Mouse (Mus musculus) hindbrain, postnatal 0 days (tissue): ENCODE results near the gene Myo1a. TPM values are rescaled to one million over a fixed set of nuclear protein-coding genes. Genes with fewer than 3 reads are reported as not detected.

ENCODE experiments used
- ATAC-seq: fragments of 200-750 bp; cut with Nextera tagmentation; 2 replicates; pipeline ENCODE4 v1.8.0; 2017; ENCODE audit warnings: mild to moderate bottlenecking, moderate TSS enrichment, moderate library complexity
- DNase-seq: peaks from one replicate; pipeline ENCODE4 v3.0.0-alpha.2; 2015; ENCODE audit warnings: low spot score
- H3K27ac ChIP-seq: fragments of 300-500 bp; sonication (generic); 2 replicates; pipeline ENCODE4 v1.5.1; 2014; ENCODE audit warnings: mild to moderate bottlenecking
- H3K27me3 ChIP-seq: fragments of 300-500 bp; sonication (generic); 2 replicates; pipeline ENCODE4 v1.6.1; 2014; ENCODE audit warnings: low read length, mixed read lengths; ENCODE audit not compliant: insufficient read depth
- H3K36me3 ChIP-seq: fragments of 300-500 bp; sonication (generic); 2 replicates; pipeline ENCODE4 v1.6.1; 2014; ENCODE audit warnings: low read length, mixed read lengths; ENCODE audit not compliant: insufficient read depth
- H3K4me1 ChIP-seq: fragments of 300-500 bp; sonication (generic); 2 replicates; pipeline ENCODE4 v1.6.1; 2014; ENCODE audit warnings: antibody characterized with exemption, low read length, mixed read lengths; ENCODE audit not compliant: insufficient read depth
- H3K4me2 ChIP-seq: fragments of 300-500 bp; sonication (generic); 2 replicates; pipeline ENCODE4 v1.6.1; 2014; ENCODE audit warnings: low read depth, mild to moderate bottlenecking, low read length, moderate library complexity, mixed read lengths
- H3K4me3 ChIP-seq: fragments of 300-500 bp; sonication (generic); 2 replicates; pipeline ENCODE4 v1.5.1; 2014; ENCODE audit warnings: low read length
- H3K9ac ChIP-seq: fragments of 300-500 bp; sonication (generic); replicated peaks from 2 replicates; pipeline ENCODE4 v1.6.1; 2014; ENCODE audit warnings: mild to moderate bottlenecking, low read length, moderate library complexity, mixed read lengths
- H3K9me3 ChIP-seq: fragments of 300-500 bp; sonication (generic); 2 replicates; pipeline ENCODE4 v1.6.1; 2016; ENCODE audit warnings: low read length, mixed read lengths
- CTCF ChIP-seq: IDR thresholded peaks from 2 replicates; pipeline ENCODE4 v1.5.1; 2016; ENCODE audit warnings: antibody characterized with exemption, control low read depth, low read depth
- WGBS: fragments of 180-500 bp; shearing (Covaris S2); extraction: QIAGEN DNeasy Blood & Tissue Kit; methylation state at CpG from one replicate; pipeline ENCODE4 v1.1.7; 2014; 5-methylcytosine and 5-hydroxymethylcytosine counted together
- polyA plus RNA-seq: library from polyadenylated mRNA; unstranded; fragments of >200 nt; fragmentation: Nextera tagmentation; extraction: Ambion mirVana; gene quantifications from 2 replicates; pipeline ENCODE4 v1.2.1, GENCODE M21; 2015
- total RNA-seq: library from RNA; depleted of rRNA; stranded (reverse); fragments of >200 nt; gene quantifications from 2 replicates; pipeline ENCODE4 v1.2.3, GENCODE M21; 2014

The Myo1a gene
- total and polyA plus RNA-seq, 2 experiments from 2014 or later, result 0.21 to 0.53 TPM

DNA sequence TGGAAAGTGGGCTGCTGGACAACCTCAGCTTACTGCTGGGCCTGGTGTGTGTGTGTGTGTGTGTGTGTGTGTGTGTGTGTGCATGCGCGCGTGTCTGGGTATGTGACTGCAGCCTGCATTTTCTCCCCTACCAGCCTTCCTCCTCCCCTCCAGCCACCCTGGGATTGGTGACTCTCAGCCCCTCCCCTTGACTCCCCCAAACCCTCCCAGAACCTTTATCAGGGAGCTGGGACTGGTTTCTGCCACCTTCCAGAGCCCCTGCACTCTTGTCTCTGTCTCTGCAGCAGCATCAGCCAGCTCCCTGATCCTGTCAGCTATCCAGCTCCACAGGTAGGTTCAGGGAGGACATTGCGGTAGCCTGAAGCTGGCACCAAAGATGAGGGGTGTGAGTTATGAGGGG, 20.2 kb downstream of the Myo1a start:
- H3K4me1 ChIP-seq, result peaks cover 14% of the 10 kb centered on the region; the same call in 1 of the 2 replicates
- ATAC-seq (no peak), DNase-seq (no peak)
- no peaks in the 10 kb centered on the region for H3K27me3 ChIP-seq
- TF ChIP-seq CTCF, result no peak
- 90% methylated on average over 4 of the region's 4 CpGs for WGBS
- no peak overlapping the region for H3K4me3 ChIP-seq
- no peak overlapping the region for H3K4me2 ChIP-seq
- H3K27ac ChIP-seq, result no peak overlapping the region
- no peaks in the 10 kb centered on the region for H3K36me3 ChIP-seq
- no peaks in the 10 kb centered on the region for H3K9me3 ChIP-seq
- H3K9ac ChIP-seq, result no peak overlapping the region

DNA sequence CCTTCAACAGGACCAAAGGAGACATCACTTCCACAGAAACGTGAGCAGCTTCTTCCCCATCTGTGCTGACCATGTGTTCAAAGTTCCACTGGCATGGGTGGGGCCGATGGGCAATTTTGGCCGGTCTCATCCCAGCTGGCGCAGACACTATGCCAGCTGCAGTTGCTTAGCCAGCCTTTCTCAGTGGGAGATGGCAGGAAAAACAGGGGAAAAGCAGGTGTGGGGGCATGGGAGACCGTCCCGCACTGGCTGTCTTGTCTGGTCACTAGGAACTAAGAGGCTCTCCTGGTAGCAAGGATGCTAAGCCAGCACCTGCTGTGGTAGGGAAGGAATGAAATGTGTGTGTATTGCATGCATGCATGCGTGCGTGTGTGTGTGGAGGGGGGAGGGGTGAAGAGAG, 23.5 kb downstream of the Myo1a start:
- no peaks in the 10 kb centered on the region for H3K9me3 ChIP-seq
- TF ChIP-seq CTCF, result no peak
- H3K4me1 ChIP-seq, result no peaks in the 10 kb centered on the region; the same call in 1 of the 2 replicates
- WGBS, result 58% methylated on average over 8 of the region's 8 CpGs
- H3K4me3 ChIP-seq, result no peak overlapping the region
- H3K27me3 ChIP-seq, result no peaks in the 10 kb centered on the region
- no peak overlapping the region for H3K27ac ChIP-seq
- no peak overlapping the region for H3K9ac ChIP-seq
- H3K4me2 ChIP-seq, result no peak overlapping the region
- peak; percentile 77 for ATAC-seq
- DNase-seq, result peak; percentile 69
- H3K36me3 ChIP-seq, result no peaks in the 10 kb centered on the region

DNA sequence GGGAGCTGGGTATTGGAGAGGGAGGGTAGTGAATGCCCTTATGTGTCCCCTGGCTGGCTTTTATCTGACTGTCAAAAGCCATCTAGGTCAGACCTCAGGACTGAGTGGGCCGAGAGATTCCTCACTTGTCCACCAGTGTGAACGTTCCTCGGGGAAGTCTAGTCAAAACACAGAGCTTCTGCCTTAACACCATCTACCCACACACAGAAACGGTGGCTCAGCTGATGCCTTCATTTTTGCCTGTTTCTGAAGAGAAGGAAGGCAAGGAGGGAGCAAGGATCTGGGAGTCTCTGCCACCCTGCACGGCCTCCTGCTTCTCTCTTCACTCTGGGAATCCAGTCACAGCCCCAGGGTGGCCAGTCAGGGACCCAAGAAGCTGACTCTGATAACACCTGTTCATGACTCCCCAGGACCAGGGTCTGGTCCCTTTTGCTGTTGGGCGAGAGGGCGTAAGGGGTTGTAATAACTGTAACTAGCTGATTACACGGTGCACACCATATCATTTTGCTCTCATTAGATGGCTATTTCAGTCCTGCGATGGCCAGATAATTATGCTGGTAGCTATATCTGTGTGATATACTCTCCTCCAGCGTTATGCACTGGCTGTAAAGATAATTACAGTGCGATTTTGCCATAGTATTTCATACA, 25.4 kb downstream of the Myo1a start:
- DNase-seq (no peak), ATAC-seq (no peak)
- Histone ChIP-seq H3K9me3 (no peaks in the 10 kb centered on the region), H3K36me3 (no peaks in the 10 kb centered on the region), H3K4me2 (no peak overlapping the region), H3K4me3 (no peak overlapping the region), H3K27ac (no peak overlapping the region), H3K4me1 (no peaks in the 10 kb centered on the region; the same call in 1 of the 2 replicates), H3K9ac (no peak overlapping the region), H3K27me3 (no peaks in the 10 kb centered on the region)
- 47% methylated on average over 11 of the region's 11 CpGs for WGBS
- TF ChIP-seq CTCF, result no peak

DNA sequence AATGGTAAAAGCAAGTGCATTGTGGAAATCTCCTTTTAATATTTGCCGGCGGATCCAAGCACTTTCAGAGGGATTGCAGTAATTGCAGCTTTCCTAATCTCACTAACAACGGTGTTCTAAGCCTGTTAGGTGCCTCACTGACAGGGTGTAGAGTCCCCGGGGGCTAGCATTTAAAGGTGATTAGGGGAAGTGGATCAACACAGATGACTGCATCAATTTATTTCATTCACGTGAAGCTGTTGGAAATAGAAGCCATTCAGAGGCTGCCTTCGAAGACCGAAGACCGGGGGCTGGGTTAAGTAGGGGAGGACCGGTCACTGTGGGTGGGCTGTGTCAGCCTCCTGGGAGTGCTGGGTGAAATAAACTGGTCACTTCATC, 26.0 kb downstream of the Myo1a start:
- no peak overlapping the region for H3K9ac ChIP-seq
- DNase-seq (no peak), ATAC-seq (no peak)
- TF ChIP-seq CTCF, result no peak
- no peak overlapping the region for H3K27ac ChIP-seq
- no peak overlapping the region for H3K4me2 ChIP-seq
- no peak overlapping the region for H3K4me3 ChIP-seq
- H3K27me3 ChIP-seq, result no peaks in the 10 kb centered on the region
- WGBS, result 35% methylated on average over 9 of the region's 9 CpGs
- no peaks in the 10 kb centered on the region for H3K9me3 ChIP-seq
- no peaks in the 10 kb centered on the region; the same call in 1 of the 2 replicates for H3K4me1 ChIP-seq
- no peaks in the 10 kb centered on the region for H3K36me3 ChIP-seq

DNA sequence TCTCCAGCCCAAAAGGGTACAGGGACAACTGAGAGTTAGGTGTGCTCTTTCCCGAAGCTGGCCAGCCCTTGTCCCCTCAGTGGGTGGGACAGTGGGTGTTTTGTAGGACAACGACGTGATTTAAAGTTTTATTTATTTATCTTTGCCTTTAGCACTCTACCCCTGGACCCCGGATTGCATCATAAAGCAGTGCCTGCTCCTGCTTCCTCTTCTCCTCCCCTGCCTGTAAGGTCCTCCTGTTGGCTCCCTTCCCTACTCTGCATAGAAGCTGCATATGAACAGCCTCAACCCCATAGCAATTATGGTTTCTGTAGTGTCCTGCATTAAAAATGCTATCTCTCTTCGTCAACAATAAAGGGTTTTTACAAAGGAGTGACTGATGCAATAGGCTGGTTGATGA, 26.4 kb downstream of the Myo1a start:
- no peak for ATAC-seq
- H3K36me3 ChIP-seq, result no peaks in the 10 kb centered on the region
- no peak overlapping the region for H3K9ac ChIP-seq
- H3K4me1 ChIP-seq, result no peaks in the 10 kb centered on the region; the same call in 1 of the 2 replicates
- no peak overlapping the region for H3K4me2 ChIP-seq
- WGBS, result 41% methylated on average over 5 of the region's 5 CpGs
- no peak overlapping the region for H3K27ac ChIP-seq
- no peak overlapping the region for H3K4me3 ChIP-seq
- TF ChIP-seq CTCF, result no peak
- no peaks in the 10 kb centered on the region for H3K9me3 ChIP-seq
- H3K27me3 ChIP-seq, result no peaks in the 10 kb centered on the region
- DNase-seq, result no peak

DNA sequence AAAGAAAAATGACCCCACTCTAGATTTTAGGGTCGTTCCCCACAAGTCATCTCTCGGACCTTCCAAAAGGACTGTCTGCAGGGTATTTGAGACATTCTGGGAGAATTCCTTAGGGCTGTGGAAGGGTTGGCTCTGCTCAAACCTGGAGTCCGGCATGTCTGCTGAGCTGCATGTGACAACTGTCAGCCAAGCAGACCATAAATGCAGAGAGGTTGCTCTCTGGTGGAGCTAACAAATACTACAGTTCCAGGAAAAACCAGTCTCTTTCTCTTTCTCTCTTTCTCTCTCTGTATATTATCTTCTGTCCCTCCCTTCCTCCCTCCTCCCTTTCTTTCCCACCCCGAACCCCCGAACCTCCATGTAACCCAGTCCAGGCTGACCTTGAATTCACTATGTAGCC, 29.5 kb downstream of the Myo1a start:
- WGBS, result 51% methylated on average over 5 of the region's 5 CpGs
- Histone ChIP-seq H3K9me3 (no peaks in the 10 kb centered on the region), H3K4me1 (no peaks in the 10 kb centered on the region; the same call in 1 of the 2 replicates), H3K27me3 (no peaks in the 10 kb centered on the region), H3K4me3 (no peak overlapping the region), H3K27ac (no peak overlapping the region), H3K9ac (no peak overlapping the region), H3K36me3 (no peaks in the 10 kb centered on the region), H3K4me2 (no peak overlapping the region)
- peak; percentile 81 for TF ChIP-seq CTCF
- peak; percentile 76 for DNase-seq
- 0 out of 2 replicates have a peak, but pooled peaks have one; percentile 34 for ATAC-seq

DNA sequence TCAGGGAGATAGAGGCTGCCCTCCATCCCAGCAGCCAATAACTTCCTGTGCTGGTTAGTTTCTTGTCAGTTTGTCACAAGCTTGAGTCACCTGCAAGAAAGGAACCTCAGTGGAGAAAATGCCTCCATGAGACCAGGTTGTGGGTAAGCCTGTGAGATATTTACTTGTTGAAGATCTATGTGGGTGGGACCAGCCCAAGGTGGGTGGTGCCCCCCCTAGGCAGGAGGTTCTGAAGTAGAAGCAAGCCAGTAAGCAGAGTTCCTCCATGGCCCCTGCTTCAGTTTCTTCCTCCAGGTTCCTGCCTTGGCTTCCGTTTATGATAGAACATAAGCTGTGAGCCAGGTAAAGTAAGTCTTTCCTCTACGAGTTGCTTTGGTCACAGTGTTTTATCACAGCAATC, 31.3 kb downstream of the Myo1a start:
- H3K9ac ChIP-seq, result no peak overlapping the region
- no peaks in the 10 kb centered on the region for H3K36me3 ChIP-seq
- ATAC-seq, result no peak
- H3K27me3 ChIP-seq, result no peaks in the 10 kb centered on the region
- 0 out of 2 replicates have a peak, but pooled peaks cover 6% of the 10 kb centered on the region for H3K4me1 ChIP-seq
- no peak for TF ChIP-seq CTCF
- no peak for DNase-seq
- WGBS, result 79% methylated on average over 2 of the region's 2 CpGs
- no peak overlapping the region for H3K4me2 ChIP-seq
- H3K4me3 ChIP-seq, result no peak overlapping the region
- H3K27ac ChIP-seq, result no peak overlapping the region
- H3K9me3 ChIP-seq, result no peaks in the 10 kb centered on the region
